Mouse (Mus musculus) forebrain, embryonic 13.5 days (tissue): ENCODE results near the gene Nr2c1. TPM values are rescaled to one million over a fixed set of nuclear protein-coding genes. Genes with fewer than 3 reads are reported as not detected.

ENCODE experiments used
- ATAC-seq: fragments of 200-750 bp; cut with Nextera tagmentation; 2 replicates; pipeline ENCODE4 v1.8.0; 2017
- H3K27ac ChIP-seq: fragments of 300-500 bp; sonication (generic); 2 replicates; pipeline ENCODE4 v1.5.1; 2015; ENCODE audit warnings: inconsistent platforms, mild to moderate bottlenecking, moderate library complexity
- H3K27me3 ChIP-seq: fragments of 300-500 bp; sonication (generic); 2 replicates; pipeline ENCODE4 v1.6.1; 2015; ENCODE audit warnings: mild to moderate bottlenecking, inconsistent platforms
- H3K36me3 ChIP-seq: fragments of 300-500 bp; sonication (generic); 2 replicates; pipeline ENCODE4 v1.6.1; 2015; ENCODE audit warnings: mild to moderate bottlenecking, inconsistent platforms; ENCODE audit not compliant: poor library complexity, severe bottlenecking
- H3K4me1 ChIP-seq: fragments of 300-500 bp; sonication (generic); 2 replicates; pipeline ENCODE4 v1.6.1; 2015; ENCODE audit warnings: inconsistent platforms
- H3K4me2 ChIP-seq: fragments of 300-500 bp; sonication (generic); 2 replicates; pipeline ENCODE4 v1.6.1; 2015; ENCODE audit warnings: inconsistent platforms, mild to moderate bottlenecking, moderate library complexity
- H3K4me3 ChIP-seq: fragments of 300-500 bp; sonication (generic); 2 replicates; pipeline ENCODE4 v1.5.1; 2015; ENCODE audit warnings: mild to moderate bottlenecking, inconsistent platforms
- H3K9ac ChIP-seq: fragments of 300-500 bp; sonication (generic); 2 replicates; pipeline ENCODE4 v1.6.1; 2015; ENCODE audit warnings: mild to moderate bottlenecking, inconsistent platforms
- H3K9me3 ChIP-seq: fragments of 300-500 bp; sonication (generic); replicated peaks from 2 replicates; pipeline ENCODE4 v1.6.1; 2016; ENCODE audit warnings: inconsistent platforms
- WGBS: fragments of 180-500 bp; shearing (Covaris S2); methylation state at CpG from one replicate; pipeline ENCODE4 v1.1.7; 2015; 5-methylcytosine and 5-hydroxymethylcytosine counted together
- polyA plus RNA-seq: library from polyadenylated mRNA; unstranded; fragments of >200 nt; fragmentation: Nextera tagmentation; extraction: Ambion mirVana; gene quantifications from 2 replicates; pipeline ENCODE4 v1.2.1, GENCODE M21; 2015

Nr2c1 gene
- polyA plus RNA-seq, 1 experiment from 2014 or later, result 7.8 TPM

DNA sequence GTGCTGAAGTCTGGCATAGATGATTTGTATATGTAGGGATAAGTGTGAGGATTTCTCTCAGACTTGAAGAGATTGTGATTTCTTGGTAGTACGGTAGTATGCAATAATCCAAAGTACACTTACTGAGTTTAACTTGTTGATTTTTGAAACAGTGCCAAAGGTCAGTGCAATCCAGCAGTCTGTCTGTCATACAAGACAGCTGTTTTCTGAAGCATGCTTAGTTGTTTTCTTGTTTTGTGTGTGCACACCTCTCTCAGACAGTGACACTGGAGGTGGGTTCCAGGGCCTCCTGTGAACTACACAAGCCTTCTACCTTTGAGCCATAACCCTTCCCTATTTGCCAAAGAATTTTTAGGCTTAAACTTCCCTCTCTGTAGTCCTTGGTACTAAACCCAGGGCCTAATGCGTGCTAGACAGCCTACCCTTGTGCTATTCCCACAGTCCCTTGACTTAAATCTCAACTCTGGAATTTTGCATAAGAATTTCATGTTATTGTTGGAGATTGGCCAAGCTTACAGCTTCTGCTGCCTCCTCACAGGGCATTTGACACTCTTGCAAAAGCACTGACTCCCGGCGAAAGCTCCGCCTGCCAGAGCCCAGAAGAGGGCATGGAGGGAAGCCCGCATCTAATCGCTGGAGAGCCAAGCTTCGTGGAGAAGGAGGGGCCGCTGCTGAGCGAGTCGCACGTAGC is 23.8 kb downstream of the Nr2c1 start:
- peaks cover 30% of the 10 kb centered on the region for H3K4me1 ChIP-seq
- peak overlapping the region; percentile 36; the same call in 1 of the 2 replicates for H3K27ac ChIP-seq
- no peaks in the 10 kb centered on the region for H3K9me3 ChIP-seq
- no peak overlapping the region for H3K4me3 ChIP-seq
- 37% methylated on average over 12 of the region's 12 CpGs for WGBS
- H3K27me3 ChIP-seq, result no peaks in the 10 kb centered on the region
- peak overlapping the region; percentile 22 for H3K4me2 ChIP-seq
- no peak for ATAC-seq
- H3K9ac ChIP-seq, result no peak overlapping the region; the same call in 1 of the 2 replicates
- H3K36me3 ChIP-seq, result peaks cover 68% of the 10 kb centered on the region

DNA sequence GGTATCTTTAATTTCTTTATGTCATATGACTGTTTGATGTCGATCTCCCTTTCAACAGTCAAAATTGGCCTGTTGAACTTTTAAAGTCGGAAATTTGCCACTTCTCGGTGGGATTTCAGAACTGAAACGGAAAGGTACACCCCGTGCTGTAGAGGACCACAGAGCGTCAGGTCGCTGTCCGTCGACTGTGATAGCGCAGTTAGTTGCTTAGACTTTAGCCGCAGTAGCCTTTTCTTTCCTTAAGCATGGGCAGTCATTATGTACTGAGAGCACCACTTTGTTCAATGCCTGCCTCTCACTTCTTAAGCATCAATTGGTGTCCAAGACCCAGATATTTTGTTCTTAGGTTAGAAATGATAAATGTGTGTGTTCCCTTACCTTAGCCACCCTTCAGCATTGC is 24.3 kb downstream of the Nr2c1 start:
- Histone ChIP-seq H3K36me3 (peaks cover 63% of the 10 kb centered on the region), H3K27ac (peak overlapping the region; percentile 36; the same call in 1 of the 2 replicates), H3K4me3 (no peak overlapping the region), H3K4me2 (peak overlapping the region; percentile 22), H3K9me3 (no peaks in the 10 kb centered on the region), H3K27me3 (no peaks in the 10 kb centered on the region), H3K9ac (no peak overlapping the region; the same call in 1 of the 2 replicates), H3K4me1 (peaks cover 26% of the 10 kb centered on the region)
- ATAC-seq, result no peak
- 41% methylated on average over 11 of the region's 11 CpGs for WGBS

DNA sequence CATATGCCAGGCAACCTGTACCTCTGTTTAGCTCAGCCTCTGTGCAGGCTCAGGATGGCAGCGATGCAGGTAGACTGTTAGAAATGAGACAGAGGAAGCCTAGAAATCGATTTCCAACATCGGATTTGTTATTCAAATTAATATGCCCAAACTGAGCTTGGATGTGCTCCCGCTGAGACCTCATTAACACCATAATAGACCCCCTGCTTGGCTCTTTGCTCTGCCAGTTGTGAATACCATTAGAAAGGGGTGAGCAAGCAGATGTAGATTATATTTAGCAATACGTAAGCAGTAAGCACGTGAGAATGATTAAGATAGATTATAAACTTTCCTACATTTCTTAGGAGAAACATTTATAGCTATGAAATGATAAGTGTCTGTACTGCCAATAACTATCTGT is 24.9 kb downstream of the Nr2c1 start:
- H3K36me3 ChIP-seq, result peaks cover 58% of the 10 kb centered on the region
- H3K4me2 ChIP-seq, result peak overlapping the region; percentile 22; the same call in 1 of the 2 replicates
- H3K27ac ChIP-seq, result 0 out of 2 replicates have a peak overlapping the region, but pooled peaks have one; percentile 36
- no peaks in the 10 kb centered on the region for H3K9me3 ChIP-seq
- no peaks in the 10 kb centered on the region for H3K27me3 ChIP-seq
- no peak overlapping the region for H3K9ac ChIP-seq
- ATAC-seq, result no peak
- no peak overlapping the region for H3K4me3 ChIP-seq
- whole genome bisulfite sequencing, result 13% methylated on average over 6 of the region's 6 CpGs
- H3K4me1 ChIP-seq, result peaks cover 24% of the 10 kb centered on the region

DNA sequence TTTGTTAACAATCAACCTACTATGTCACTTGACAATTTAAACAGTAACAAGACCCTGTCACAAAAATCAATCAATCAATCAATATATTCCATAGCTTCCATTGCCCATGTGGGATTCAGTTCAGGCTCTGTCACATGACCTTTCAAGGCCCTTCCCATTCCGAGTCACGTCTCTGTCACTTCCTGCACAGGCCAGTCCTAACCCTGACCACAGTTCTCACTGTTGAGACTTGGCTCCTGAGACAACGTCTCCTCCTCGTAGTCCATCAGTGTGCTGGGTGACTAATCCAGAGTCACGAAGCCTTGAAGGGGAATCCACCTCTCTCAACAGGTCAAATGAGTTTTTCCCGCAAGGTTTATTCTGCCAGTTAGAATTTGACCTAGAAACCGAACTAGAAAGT is 26.8 kb downstream of the Nr2c1 start:
- no peak overlapping the region for H3K9ac ChIP-seq
- no peak overlapping the region for H3K27ac ChIP-seq
- no peak for ATAC-seq
- H3K4me3 ChIP-seq, result no peak overlapping the region
- H3K4me1 ChIP-seq, result peaks cover 24% of the 10 kb centered on the region
- peaks cover 42% of the 10 kb centered on the region for H3K36me3 ChIP-seq
- no peaks in the 10 kb centered on the region for H3K9me3 ChIP-seq
- 87% methylated on average over 7 of the region's 7 CpGs for WGBS
- no peaks in the 10 kb centered on the region for H3K27me3 ChIP-seq
- H3K4me2 ChIP-seq, result no peak overlapping the region

DNA sequence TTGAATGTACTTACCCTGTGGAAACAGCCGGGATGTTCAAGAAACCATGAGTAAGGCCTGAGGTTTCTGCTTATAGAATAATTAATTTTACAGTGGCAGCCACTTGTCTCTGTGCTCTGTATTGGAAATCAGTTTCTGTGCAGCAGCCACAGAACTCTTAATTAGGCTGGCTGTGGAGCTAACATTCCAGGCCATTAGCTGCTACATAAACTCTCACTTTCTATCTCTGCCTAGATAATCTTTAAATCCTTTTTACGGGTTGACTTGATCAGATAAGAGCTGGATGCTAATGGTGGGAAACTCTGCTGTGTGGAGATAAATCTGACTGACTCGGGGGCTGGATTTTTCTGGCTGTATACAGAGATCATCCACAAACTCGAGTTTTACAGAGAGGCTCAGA is 35.4 kb downstream of the Nr2c1 start:
- 23% methylated on average over 4 of the region's 4 CpGs for WGBS
- Histone ChIP-seq H3K36me3 (peaks cover 46% of the 10 kb centered on the region), H3K9me3 (no peaks in the 10 kb centered on the region), H3K27ac (no peak overlapping the region), H3K4me1 (no peaks in the 10 kb centered on the region; the same call in 1 of the 2 replicates), H3K9ac (no peak overlapping the region), H3K4me2 (no peak overlapping the region), H3K27me3 (no peaks in the 10 kb centered on the region), H3K4me3 (no peak overlapping the region)
- no peak for ATAC-seq

DNA sequence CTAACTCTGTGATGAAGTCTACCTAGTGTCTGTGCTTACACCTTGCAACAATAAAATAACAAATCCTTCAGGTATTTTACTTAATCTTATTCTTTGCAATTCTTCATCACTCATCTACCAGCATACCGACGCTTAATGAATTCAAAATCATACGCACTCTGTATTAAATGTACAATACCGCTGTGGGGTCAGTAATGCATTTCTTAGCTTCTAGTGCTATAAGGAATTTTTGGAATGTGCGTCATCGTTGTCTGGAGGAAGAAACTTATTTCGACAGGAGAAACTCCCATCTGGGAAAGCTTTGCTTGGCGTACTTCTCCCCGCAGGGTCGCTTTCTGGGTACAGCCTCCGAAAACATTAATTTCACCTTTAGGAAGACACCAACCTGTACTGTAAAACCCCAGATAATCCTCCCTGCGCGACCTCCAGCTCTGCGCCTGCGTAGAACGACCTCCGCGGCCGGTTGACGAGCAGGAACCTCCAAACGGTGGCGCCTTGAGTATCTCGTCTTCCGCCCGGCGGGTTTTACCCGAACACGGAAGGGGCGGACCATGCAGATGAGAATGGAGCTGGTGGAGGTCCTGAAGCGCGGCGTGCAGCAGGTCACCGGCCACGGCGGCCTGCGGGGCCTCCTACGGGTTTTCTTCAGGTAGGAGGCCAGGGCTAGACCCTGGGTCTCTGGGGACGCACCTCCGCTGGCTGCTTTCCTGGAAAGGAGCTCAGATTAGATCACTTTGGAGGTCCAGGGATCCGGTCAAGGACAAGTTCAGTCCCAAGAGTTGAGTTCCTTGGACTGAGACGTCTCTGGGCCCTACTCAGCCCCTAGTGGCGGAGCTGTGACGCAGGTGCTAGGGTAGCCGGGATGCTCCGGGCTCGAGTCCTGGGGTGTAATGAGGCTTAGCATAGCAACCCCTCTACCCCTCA is 50.9 kb downstream of the Nr2c1 start, which contains the start of gene Ndufa12:
Gene Ndufa12 (plus strand): TSS at position 239 of the 924 bp plus-strand sequence.
- Histone ChIP-seq H3K4me2 (peak within 1 kb of the TSS; percentile 78), H3K27me3 (no peaks in the 10 kb centered on the region), H3K4me3 (peak within 1 kb of the TSS; percentile 83), H3K9me3 (no peaks in the 10 kb centered on the region), H3K4me1 (peaks cover 21% of the 10 kb centered on the region), H3K9ac (peak within 1 kb of the TSS; percentile 88), H3K27ac (peak within 1 kb of the TSS; percentile 70), H3K36me3 (peaks cover 37% of the 10 kb centered on the region)
- WGBS, result under 1% methylated on average over 46 of the region's 46 CpGs
- ATAC-seq, result peak; percentile 97

DNA sequence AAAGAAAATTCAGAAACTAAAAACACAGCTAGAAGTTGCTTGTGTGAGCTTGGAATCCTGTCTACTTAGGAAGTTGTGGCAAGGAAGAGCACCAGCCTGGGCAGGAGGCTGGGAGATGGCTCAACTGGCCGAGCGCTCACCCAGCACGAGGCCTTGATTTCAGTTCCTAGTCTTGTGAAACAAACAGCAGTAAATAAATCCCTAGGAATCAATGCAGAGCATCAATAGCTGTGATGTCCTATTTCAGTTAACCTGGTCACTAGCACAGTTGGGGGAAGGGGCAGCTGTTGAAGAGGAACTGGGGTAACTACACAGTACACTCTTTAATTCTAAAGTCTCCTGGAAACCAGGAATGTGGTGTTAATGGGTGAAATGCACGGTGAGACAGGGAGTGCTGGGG is 57.1 kb downstream of the Nr2c1 start:
- WGBS, result 93% methylated on average over 4 of the region's 4 CpGs
- Histone ChIP-seq H3K4me3 (no peak overlapping the region), H3K4me2 (no peak overlapping the region), H3K36me3 (peaks cover 74% of the 10 kb centered on the region), H3K9ac (no peak overlapping the region), H3K27ac (no peak overlapping the region), H3K9me3 (no peaks in the 10 kb centered on the region), H3K4me1 (peaks cover 9% of the 10 kb centered on the region), H3K27me3 (no peaks in the 10 kb centered on the region)
- ATAC-seq, result no peak

DNA sequence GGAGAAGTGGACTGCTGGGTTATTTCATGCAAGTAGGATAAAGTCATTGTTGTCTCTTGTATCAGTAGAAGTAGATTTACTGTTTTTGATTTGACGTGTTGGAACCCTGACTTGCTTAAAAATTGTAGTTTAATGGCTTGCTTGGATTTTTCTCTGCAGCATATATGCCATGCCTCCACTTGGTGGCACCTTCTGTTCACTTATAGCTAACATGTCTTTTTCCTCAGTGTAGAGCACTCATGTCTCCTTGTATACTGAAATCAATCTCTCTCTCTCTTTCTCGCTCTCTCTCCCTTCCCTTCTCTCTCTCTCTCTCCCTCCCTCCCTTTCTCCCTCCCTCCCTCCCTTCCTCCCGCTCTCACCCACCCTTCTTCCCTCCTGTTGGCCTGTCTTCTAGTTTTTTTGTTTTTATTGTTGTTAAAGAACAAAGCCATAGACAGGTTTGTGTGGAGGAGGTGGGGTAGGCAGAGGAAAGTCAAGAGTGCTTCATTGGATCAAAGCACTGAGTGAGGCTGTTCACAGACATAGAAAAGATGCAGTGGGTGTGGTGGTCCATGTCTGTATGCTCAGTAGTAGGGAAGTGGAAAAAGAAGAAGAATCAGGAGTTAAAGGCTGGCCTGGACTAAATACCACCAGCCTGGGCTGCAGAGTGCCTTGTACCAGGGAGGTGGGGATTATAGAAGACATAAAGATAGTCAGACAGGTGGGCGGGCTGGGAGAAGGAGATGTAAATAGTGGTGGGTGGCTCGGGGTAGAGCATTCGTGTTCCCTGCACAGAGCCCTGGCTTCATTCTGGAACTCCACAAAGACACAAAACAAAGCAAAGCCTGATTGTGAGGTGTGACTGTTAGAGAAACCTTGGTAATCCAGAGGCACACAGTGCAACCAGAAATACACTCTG is 63.1 kb downstream of the Nr2c1 start:
- Histone ChIP-seq H3K36me3 (peaks cover 47% of the 10 kb centered on the region), H3K27ac (no peak overlapping the region; the same call in 1 of the 2 replicates), H3K4me3 (no peak overlapping the region), H3K9ac (no peak overlapping the region), H3K4me2 (no peak overlapping the region), H3K9me3 (no peaks in the 10 kb centered on the region), H3K27me3 (no peaks in the 10 kb centered on the region), H3K4me1 (no peaks in the 10 kb centered on the region)
- peak; percentile 85 for ATAC-seq
- WGBS, result 62% methylated on average over 6 of the region's 6 CpGs

DNA sequence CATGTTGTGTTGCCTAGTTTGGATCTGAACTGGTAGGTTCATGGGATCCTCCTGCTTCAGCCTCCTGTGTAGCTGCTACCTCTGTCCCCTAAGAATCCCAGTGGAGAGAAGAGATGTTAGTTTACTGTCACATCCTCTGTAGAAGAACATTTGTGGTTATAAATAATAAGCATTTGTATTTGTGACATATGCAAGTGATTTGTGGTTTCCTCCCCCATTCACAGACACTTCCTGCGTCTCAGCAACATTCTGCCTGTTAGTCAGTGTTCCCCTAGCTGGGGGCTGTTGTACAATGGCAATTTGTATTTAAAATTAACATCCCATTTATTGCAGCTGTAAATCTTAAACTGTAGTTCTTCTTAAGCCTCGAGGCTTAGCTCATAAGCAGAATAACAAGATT is 63.9 kb downstream of the Nr2c1 start:
- H3K27ac ChIP-seq, result no peak overlapping the region; the same call in 1 of the 2 replicates
- H3K4me3 ChIP-seq, result no peak overlapping the region
- H3K36me3 ChIP-seq, result peaks cover 39% of the 10 kb centered on the region
- H3K27me3 ChIP-seq, result no peaks in the 10 kb centered on the region
- H3K9me3 ChIP-seq, result no peaks in the 10 kb centered on the region
- H3K9ac ChIP-seq, result no peak overlapping the region
- no peak overlapping the region for H3K4me2 ChIP-seq
- WGBS, result 72% methylated on average over 2 of the region's 2 CpGs
- no peak for ATAC-seq
- no peaks in the 10 kb centered on the region for H3K4me1 ChIP-seq

DNA sequence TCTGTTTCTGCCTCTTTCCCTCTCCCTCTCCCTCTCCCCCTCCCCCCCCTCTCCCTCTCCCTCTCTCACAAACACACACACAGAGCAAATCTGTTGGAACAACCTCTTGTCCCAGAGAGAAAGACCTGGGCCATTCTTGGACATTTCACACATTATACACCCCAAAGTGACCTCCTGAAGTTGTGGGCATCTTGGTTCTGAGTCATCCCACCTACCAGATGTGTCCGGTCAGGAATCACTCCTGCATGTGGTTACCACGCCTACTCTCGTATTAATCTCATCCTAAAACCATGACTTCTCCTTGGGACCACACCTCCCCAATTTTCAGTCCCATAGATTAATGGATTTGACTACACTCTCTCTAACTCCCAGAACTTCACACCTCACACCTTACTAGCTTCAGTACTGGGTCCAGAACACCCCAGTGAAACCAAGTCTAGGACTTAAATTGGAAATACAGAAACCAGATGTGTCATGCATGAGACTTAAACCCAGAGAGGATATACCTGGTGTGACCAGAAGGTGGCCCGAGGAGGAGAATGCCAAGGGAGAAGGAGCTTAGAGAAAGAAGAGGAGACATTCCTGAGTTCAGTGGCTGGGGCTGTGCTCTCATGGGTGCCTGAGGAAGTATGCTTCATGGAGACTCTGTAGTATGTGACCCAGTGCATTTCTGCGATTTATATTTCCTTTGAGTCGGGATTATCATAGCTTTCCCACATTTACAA is 77.4 kb downstream of the Nr2c1 start:
- Histone ChIP-seq H3K27ac (no peak overlapping the region), H3K4me3 (no peak overlapping the region), H3K27me3 (no peaks in the 10 kb centered on the region), H3K4me1 (peaks cover 3% of the 10 kb centered on the region), H3K4me2 (no peak overlapping the region), H3K9me3 (no peaks in the 10 kb centered on the region; the same call in 1 of the 2 replicates), H3K36me3 (peaks cover 16% of the 10 kb centered on the region), H3K9ac (no peak overlapping the region)
- ATAC-seq, result no peak
- 81% methylated on average over 6 of the region's 6 CpGs for WGBS
